Mouse (Mus musculus): ENCODE results near the gene Tarsl2.

Tarsl2 gene

GRCm38 (mm10) chr7:65657490-65658120 is 12.9 kb downstream of the Tarsl2 start:
- in situ Hi-C loops (cut with MboI, MseI) = loop anchor here (5.0 kb wide), 1 partner anchor 90 kb away; no protein-coding TSS in a partner anchor

GRCm38 (mm10) chr7:65663225-65663790 is 18.6 kb downstream of the Tarsl2 start:
- in situ Hi-C loops (cut with MboI, MseI) = no loop called here

- in situ Hi-C loops (cut with MboI, MseI) = no loop called here
These were observed 19.2 kb downstream of the Tarsl2 start for GRCm38 (mm10) chr7:65663886-65664285.

- in situ Hi-C loops (cut with MboI, MseI) = no loop called here
These were observed 22.8 kb downstream of the Tarsl2 start for GRCm38 (mm10) chr7:65667491-65667890.

- in situ Hi-C loops (cut with MboI, MseI) = no loop called here
These were observed 33.4 kb downstream of the Tarsl2 start for GRCm38 (mm10) chr7:65678050-65678449.

- in situ Hi-C loops (cut with MboI, MseI) = no loop called here
These were observed 34.4 kb downstream of the Tarsl2 start for GRCm38 (mm10) chr7:65678900-65679595.

- in situ Hi-C loops (cut with MboI, MseI) = no loop called here
These were observed 36.5 kb downstream of the Tarsl2 start for GRCm38 (mm10) chr7:65681166-65681565.

GRCm38 (mm10) chr7:65684256-65684835 is 39.6 kb downstream of the Tarsl2 start:
- in situ Hi-C loops (cut with MboI, MseI) = no loop called here

- in situ Hi-C loops (cut with MboI, MseI) = no loop called here
These were observed 42.0 kb downstream of the Tarsl2 start for GRCm38 (mm10) chr7:65686664-65687063.

GRCm38 (mm10) chr7:65690869-65691268 is 46.2 kb downstream of the Tarsl2 start, which contains the start of gene Tm2d3:
Gene Tm2d3 (plus strand): TSS chr7:65691169.
- in situ Hi-C loops (cut with MboI, MseI) = loop anchor here (10.0 kb wide), 1 partner anchor 1686 kb away; no protein-coding TSS in a partner anchor

GRCm38 (mm10) chr7:65691929-65692605 is 47.4 kb downstream of the Tarsl2 start:
- in situ Hi-C loops (cut with MboI, MseI) = loop anchor here (10.0 kb wide), 1 partner anchor 1687 kb away; no protein-coding TSS in a partner anchor

- in situ Hi-C loops (cut with MboI, MseI) = loop anchor here (10.0 kb wide), 1 partner anchor 1688 kb away; no protein-coding TSS in a partner anchor
These were observed 48.2 kb downstream of the Tarsl2 start for GRCm38 (mm10) chr7:65692883-65693282.

GRCm38 (mm10) chr7:65693301-65693821 is 48.7 kb downstream of the Tarsl2 start:
- in situ Hi-C loops (cut with MboI, MseI) = loop anchor here (10.0 kb wide), 1 partner anchor 1689 kb away; no protein-coding TSS in a partner anchor

- in situ Hi-C loops (cut with MboI, MseI) = loop anchor here (10.0 kb wide), 1 partner anchor 1692 kb away; no protein-coding TSS in a partner anchor
These were observed 51.8 kb downstream of the Tarsl2 start for GRCm38 (mm10) chr7:65696450-65696849.

GRCm38 (mm10) chr7:65702076-65702475 is 57.4 kb downstream of the Tarsl2 start:
- in situ Hi-C loops (cut with MboI, MseI) = loop anchor here (5.0 kb wide), 1 partner anchor 350 kb away; no protein-coding TSS in a partner anchor

- in situ Hi-C loops (cut with MboI, MseI) = loop anchor here (5.0 kb wide), 1 partner anchor 347 kb away; no protein-coding TSS in a partner anchor
These were observed 60.1 kb downstream of the Tarsl2 start for GRCm38 (mm10) chr7:65704818-65705242.

- in situ Hi-C loops (cut with MboI, MseI) = no loop called here
These were observed 63.8 kb downstream of the Tarsl2 start for GRCm38 (mm10) chr7:65708506-65708905.

GRCm38 (mm10) chr7:65710301-65710700 is 65.6 kb downstream of the Tarsl2 start:
- in situ Hi-C loops (cut with MboI, MseI) = no loop called here

GRCm38 (mm10) chr7:65713782-65714181 is 69.1 kb downstream of the Tarsl2 start:
- in situ Hi-C loops (cut with MboI, MseI) = no loop called here

GRCm38 (mm10) chr7:65714304-65714703 is 69.6 kb downstream of the Tarsl2 start:
- in situ Hi-C loops (cut with MboI, MseI) = no loop called here

GRCm38 (mm10) chr7:65734024-65734423 is 89.3 kb downstream of the Tarsl2 start:
- in situ Hi-C loops (cut with MboI, MseI) = no loop called here

Data from T-helper 2 cell (primary cell).